Mouse (Mus musculus) thymus, postnatal 4 days (tissue): ENCODE results near the gene Wwox.

ENCODE experiments used
- DNase-seq: peaks from one replicate; pipeline ENCODE4 v3.0.0; 2021

Wwox gene

DNA sequence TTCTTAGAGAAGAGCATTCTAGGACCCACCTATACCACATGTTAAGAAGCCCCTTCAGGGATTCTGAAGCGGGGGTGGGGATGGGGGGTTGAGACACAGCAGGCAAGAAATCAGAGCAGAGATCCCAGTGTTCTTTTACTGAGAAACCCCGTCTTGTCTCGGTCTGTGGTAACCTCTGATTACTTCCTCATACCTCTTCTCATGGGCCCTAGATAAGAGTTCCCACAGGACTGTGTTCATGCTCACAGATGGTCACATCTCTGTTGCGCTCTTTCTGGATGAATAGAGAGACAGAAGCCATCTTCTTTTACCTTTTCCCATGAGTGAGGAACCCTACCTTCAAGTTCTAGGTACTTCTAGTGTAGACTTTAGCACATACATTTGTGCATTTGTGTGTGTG is 488.5 kb downstream of the Wwox start:
- DNase-seq, result no peak

DNA sequence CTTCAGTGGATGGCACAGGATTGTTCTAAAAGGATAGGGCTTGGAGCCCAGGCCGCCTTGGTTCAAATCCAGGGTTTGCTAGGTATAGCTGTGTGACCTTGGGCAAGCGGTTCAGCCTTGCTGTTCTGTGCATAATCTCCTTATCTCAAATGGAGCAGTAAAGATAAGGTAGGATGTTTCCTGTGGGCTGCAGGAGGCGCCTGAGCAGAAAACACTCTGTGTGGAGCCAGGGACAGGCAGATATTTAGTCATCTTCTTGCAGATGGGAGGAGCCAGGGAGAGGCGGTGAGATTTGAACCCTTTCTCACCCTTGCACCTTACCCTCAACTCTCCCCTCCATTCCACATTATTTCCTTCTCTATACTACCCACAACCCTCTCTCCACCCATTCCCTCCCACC is 490.1 kb downstream of the Wwox start:
- DNase-seq, result no peak

DNA sequence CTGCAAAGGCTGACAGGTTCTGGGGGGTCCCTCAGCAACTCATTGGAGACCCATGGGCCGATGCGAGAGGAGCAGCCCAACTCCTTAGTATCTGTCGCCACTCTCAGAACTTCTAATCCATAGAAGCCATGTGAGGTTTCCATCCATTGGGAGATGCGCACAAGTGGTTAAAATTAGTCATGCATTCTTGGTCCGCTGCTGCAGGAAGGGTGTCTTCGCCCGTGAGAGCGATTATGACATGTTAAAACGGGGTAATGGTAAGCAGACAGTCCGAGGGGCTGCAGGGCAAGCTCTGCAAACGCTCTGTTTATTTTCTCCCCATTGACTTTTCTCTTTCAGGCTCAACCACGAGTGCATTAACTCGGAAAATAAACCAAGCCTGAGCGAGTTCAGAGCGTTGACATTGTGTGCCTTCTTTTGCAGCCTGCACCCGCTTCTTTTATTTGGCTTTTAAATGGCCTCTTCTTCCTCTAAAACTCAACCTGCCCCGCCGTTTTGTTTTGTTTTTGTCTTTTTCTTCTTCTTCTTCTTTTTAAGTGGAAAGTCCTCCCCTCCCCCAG is 492.7 kb downstream of the Wwox start:
- DNase-seq, result no peak

DNA sequence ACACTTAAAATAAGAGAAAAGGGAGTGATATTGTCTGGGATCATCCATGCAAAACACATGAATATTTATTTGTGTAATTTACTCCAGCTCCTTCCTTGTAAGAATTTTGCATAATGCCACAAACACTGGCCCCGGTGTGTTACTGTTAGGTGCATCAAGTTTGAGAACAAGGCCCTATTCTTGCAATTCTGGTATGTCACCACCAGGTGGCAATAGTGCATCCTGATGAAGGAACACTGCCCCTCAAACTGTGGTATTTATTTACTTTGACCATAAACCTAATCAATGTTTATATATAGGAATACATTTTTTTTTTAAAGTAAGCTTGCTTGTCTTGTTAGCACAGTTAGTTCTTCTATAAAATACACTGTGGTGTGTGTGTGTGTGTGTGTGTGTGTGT is 493.8 kb downstream of the Wwox start:
- peak; percentile 26 for DNase-seq

DNA sequence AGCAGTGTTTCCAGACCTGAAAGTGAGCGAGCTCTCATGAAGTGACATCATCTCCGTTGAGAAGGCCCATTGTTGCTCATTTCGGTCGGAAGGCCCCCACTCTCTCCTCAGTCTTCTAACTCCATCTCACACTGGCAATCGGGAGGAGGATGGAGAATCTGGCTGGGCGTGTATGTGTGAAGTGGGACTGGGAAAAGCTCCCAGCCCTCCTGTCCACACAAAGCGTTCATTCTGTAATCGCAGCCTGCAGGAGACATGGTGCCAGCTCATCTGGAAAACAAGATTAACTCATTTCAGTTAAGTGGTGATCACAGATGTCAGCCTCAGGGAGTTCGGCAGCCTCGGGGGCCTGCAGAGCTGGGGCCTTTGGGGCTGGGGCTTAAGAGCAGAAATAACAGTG is 497.4 kb downstream of the Wwox start:
- DNase-seq, result no peak

DNA sequence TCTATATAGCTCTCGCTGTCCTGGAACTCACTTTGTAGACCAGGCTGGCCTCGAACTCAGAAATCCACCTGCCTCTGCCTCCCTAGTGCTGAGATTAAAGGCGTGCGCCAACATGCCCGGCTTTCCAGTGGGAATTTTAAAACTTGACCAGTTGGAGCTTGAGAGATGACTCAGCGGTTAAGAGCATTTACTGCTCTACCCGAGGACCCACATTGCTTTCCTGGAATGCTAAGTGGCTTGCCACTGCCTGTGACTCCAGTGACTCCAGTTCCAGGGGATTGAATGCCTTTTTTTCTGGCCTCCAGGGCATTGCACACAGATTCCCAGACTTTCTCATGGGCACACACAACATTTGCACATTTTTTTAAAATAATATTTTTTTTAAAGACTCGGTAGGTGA is 499.9 kb downstream of the Wwox start:
- DNase-seq, result no peak

DNA sequence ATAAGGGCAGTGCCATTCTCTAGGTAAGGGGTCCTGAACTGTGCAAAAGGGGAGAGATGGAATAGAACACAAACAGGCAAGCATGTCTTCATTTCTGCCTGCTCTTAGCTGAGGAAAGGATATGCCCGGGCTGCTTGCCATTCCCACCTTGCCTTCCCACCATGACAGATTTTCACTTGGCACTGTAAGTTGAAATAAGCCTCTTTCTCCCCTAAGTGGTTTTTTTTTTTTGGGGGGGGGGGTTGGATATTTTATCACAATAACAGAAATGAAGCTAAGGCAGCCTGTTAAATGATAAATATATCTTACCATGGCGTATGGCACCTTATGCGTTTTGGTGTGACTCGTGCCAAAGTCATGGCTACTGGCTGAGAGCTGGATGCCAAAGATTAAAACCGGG is 501.6 kb downstream of the Wwox start:
- DNase-seq, result no peak

DNA sequence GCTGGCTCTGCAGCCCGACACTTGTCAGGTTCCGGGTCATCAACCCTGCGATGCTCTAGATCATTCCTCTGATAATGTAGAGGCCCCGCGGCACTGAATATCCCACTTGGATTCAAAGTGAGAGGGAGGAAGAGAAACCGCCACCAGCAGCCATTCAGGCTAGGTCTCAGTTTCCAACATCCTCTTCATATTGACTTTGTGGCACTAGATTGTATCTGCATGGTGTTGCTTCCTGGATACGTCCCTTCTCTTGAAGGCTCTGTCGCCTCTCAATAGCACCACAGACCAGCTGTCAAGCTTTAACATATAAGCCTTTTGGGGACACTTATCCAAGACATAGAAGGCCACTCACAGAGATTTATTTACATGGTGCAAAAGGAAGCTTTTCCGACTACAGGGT is 502.2 kb downstream of the Wwox start:
- no peak for DNase-seq

DNA sequence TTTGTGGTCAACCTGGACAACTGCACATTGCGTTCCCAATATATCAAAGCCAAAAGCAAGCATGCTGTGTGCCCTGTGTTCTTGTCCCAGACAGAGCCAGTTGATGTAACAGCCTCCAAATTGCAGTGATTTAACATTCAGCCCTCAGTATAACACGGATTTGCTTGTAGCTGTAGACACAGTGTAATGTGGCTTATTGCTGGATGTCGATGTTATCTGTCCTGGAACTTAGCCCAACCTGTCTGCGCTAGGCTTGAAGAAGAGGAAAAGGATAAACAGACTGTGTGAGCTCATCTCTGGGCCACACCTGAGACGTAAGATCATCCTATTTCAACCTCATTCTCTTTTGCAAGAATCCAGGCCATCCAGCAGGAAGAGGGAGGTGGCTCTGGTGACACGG is 508.5 kb downstream of the Wwox start:
- no peak for DNase-seq

DNA sequence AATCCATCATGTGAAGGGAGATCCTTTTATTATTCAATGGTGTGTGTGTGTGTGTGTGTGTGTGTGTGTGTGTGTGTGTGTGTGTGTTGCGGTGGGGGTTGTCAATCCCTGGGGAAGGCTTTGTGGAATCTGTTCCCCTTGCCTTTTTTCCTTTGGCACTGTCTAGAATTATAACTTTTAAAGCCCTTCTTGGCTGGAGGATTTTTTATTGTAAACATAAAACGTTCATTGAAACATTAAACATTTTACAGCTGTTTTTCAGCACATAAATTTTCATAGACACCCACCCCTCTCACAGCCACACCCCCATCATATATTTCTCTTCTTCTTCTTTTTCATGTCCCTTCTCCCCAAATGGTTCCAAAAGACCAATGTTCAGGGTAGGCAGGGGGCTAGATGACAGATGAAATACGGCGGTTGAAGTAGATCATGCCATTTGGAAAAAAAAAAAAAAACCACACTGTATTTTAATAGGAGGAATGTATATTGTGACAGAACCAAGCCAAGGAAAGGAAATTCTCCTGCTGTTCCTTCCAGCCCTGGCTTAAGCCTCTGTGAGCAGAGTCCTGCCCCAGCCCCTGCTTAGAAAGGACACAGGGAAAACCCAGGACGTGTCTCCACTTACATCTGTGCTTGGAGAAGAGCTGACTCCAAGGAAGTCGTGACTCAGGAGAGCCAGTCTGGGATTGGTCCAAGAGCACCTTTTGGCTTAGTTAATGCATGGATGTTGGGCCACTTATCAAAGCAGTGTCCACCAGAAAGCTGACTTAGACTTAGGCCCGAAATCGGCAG is 517.1 kb downstream of the Wwox start:
- no peak for DNase-seq

DNA sequence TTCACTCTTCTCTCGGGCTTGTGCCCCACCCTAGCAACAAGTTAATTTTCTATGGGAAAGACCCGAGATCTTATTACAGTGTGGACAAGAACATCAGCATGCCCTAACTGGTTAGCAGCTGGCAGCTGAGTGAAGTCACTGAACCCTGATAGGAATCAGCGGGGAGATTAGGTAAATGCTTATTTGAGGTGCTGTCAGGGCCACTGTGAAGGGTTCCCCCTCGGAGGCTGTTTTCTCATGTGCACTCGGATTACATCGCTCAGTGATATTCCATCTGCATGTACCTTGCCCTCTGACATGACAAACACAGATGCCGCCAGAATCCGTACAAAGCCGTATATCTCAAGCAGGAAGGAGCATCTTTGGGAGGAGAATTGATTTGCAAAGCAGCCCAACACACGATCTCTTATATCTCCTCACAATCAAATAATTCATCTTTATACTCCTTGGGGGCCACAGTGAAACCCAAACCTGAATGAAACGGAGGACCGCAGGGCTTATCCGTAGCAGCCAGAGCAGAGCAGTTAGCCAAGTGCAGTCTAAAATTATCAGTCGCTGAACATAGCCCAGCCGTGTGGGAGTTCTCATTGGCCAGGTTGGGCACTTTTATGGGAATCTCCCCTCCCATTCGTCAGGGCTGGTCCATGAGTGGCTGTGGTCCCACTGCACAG is 519.1 kb downstream of the Wwox start:
- DNase-seq, result no peak

DNA sequence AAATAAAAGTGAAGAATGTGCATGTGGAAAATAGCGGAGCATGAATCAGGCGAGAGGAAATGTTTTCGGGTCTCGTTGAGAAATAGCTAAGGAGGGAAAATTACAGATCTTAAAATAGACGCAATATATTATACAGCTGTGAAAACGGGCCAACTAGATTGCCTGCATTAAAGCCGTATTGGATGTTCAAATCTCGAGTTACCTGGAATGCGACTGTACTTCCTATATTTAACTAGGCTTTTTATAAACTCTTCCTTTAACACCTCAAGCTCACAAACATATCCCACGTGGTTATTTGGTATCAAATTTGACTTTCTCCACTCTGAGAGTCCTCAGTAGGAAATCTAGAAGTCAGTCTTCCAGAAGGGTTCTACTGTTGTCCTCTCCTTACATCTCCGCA is 520.0 kb downstream of the Wwox start:
- DNase-seq, result no peak

DNA sequence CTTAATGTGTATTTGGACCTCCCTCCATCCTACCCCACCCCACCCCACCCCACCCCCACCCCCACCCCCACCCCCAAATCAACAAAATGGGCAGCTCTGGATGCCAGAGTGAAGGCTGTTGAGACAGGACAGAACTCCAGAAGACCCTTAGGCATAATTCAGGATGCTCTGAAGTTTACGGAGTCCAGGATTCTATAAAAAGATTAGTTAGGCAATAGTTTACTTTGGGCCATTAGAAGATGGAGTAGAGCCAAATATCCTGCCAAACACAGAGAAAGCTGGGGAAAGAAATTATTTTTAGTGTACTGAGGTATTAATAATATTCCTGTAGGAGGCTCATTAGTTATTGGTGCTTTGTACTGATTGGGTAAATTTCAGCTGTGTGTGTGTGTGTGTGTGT is 523.0 kb downstream of the Wwox start:
- no peak for DNase-seq

DNA sequence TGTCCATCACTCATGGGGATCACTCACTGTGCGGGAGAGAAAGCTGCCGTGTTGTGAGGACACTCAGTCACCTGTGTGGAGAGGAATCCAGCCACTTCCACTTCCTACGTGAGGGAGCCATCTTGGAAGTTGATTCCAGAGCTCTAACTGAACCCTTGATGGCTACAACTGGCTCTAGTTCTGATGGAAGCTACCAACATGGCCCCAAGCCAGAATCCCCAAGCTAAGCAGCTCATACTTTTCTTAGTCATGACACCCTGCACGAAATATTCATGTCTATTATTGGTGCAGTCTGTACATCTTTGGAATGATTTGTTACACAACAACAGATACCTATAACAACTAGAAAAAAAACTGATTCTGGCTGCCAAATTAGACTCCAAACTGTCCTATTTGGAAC is 523.8 kb downstream of the Wwox start:
- DNase-seq, result no peak

DNA sequence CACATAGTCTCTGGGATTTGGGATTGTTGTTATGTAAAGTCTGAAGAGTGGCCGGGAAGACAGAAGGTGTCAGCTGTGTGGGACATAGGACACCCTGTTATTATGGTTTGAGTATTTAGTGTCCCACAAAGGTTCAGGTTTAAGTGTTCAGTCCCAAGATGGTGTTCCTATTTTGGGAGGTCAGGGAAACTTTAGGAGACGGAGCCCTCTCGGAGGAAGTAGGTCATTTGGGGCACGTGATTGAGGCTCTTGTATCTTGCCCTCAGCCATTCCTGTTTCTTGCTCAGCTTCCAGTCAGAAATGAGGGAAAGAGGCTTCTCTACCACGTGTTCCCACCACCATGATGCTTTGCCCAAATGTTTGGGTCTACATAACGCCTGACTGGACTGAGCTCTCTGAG is 524.8 kb downstream of the Wwox start:
- no peak for DNase-seq

DNA sequence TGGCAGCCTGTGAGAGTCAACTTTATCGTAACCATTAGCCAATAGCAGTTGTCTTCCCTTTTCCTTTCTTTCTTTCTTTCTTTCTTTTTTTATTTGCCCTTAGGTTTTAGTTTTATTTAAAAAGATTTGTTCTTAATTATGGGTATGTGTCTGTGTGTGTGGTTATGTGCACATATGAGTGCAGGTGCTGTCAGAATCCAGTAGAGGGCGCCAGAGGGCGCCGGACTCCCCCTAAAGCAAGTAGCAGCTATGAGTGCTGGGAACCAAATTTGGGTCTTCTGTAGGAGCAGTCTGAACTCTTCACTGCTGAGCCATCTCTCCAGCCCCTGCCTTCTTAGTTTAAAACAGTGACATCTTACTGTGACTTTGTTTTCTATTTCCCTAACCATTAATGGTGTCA is 529.4 kb downstream of the Wwox start:
- DNase-seq, result no peak

DNA sequence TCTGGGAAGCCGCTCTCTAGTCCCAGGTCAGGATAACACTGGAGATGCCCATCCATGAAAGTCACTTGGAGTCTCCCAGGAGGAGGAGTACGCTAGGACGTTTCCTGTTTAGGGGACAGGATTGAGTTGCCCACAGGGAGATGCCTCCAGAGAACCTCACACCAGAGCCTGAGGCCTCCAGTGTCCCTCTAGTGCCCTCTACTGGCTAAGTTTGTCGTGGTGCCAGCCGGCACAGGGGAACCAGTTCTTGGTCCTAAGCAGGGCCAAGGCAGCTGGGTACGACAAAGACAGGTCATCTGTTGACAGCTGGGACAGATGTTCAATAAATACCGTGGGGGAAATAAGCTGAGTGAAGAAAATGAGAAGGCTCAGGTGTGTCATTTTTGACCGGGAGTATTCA is 531.9 kb downstream of the Wwox start:
- peak; percentile 89 for DNase-seq

DNA sequence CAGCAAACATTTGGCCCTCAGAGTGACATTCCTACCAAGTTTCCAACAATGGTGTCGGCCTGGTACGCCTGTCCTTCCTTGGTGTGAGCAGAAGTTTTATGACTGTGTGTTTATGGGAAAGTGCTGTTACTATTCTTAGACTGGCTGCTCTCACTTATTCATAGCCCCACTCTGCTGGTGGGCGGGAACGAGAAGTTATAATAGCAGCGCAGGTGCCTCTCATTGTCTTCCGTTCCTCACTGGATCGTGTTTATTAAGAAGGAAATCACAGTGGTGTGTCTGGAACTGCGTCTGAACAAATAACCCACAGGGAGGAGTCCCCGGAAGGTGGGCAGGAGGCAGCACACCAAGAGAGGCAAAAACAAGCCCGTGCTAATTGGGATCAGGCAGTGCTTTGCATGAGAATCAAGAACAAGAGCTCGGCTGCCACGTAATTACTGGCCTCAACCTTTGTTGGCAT is 533.6 kb downstream of the Wwox start:
- DNase-seq, result peak; percentile 21

DNA sequence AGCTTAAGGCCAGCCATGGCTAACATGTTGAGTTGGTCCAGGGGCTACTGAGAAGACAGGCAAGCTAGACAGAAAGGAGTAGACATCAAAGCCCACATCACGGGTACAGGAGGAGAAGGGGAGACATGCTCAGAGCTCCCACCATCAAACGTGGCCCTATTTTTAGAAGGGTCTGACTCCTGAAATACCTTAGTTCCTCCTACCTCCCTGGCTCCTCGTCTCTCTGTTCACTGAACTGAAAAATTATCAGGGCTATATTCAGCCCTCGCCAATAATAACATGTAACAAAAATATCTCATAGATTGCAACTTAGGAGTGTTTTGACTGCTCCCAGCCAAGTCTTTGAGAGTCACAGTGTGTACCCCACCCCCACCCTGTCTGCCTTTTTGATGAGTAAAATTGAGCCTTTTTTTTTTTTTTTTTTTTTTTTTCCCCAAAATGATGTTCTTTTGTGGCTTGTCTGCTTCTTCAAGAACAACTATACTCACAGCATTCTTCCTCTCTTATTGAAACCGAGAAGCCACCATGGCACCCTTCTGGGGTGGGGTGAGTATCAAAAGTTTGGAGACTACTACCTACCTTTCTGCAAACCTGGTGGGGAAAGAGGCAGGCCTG is 535.0 kb downstream of the Wwox start:
- no peak for DNase-seq

DNA sequence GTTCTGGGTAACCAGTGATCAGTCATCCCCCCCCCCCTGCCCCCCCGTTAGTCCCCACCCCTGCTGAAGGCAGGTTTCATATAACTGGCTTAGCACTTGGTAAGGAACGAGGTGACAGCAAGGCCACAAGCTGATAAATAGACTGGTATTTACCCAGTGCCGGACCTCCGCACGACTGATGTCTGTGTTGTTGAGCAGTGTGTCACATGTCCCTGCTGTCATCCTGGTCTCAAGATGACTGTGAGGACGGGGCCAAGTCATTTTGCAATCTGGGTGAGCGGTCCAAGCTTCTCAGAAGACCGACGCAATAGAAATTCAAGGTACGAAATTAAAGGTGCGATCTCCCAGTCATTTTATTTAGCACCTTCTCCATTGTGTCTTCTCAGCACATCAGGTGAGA is 538.3 kb downstream of the Wwox start:
- no peak for DNase-seq

DNA sequence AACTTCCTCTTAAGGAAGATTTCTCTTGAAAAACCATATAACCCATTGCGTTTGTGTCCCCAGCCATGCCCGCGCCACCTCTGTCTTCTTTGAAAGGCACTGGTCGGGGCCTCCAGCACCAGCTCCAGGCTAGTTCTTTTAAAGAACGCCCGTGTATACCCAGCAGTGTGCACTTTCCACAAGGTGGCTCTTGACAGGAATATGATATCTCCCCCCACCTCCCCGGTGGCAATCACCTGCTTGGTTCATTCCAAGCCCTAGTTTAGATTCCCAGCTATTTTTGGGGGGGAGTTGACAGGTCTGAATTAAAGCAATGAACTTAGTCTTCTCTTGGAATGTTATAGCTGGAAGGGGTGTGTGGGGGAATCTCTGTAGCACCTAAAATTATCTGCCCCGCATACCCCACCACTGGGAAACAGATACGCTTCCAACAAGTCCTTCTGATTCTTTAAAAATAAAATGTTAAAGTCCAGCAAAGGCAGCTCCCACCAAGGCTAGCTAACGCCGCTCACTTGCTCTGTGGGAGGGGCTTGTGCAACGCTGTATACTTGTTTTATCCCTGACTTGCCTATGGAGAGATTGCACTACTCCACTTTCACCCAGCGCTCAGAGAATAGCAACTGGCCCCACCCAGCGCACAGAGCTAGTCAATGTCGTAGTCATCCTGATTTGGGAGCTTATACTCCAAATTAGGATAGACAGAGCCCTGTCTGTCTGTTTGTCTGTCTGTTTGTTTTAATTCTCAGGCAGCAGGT is 538.9 kb downstream of the Wwox start:
- no peak for DNase-seq

DNA sequence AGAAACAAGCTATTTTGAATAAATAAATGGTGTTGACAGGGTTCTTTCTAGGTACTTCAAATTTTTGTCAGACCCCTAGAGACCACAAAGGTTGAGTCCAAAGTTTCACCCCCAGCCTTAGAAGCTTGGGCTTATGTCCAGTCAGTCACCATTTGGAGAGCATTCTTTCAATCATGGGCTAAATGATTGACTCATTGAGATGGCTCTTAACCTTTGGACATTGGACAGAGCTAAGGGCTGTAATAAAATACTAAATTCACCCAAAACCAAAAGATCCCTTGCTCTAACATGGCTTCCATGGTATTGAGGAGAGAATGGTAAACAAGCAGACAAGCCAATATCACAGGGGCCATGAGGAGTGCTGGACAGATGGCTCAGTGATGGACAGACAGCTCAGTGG is 540.2 kb downstream of the Wwox start:
- no peak for DNase-seq

DNA sequence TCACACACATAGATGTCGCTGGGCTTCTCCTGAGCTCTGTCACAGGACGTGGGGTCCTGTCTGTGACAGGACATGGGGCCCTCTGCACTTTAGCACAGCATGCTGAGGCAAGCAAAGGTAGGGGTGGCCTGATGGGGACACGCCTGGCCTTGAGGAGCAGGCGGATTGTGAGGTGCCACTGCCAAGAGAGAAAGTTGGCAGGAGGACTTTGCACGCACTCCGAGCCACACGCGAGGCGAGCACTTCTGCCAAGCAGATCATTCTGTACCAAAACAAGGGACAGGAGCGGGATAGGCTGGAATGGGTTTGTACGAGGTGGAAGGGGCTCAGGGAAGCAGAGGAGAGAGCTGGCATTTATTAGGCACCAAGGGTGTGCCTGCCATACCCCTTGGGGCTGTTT is 543.3 kb downstream of the Wwox start:
- DNase-seq, result no peak
